Comparison of ENCODE assay signal across 31 mouse cellular contexts in genomic region chr10:127391774-127392173, GRCm38 (mm10). TPM values are rescaled to one million over a fixed set of nuclear protein-coding genes. Genes with fewer than 3 reads are reported as not detected.
DNase-seq lines count a peak whose midpoint lies in the region; ATAC-seq and TF ChIP-seq lines count a peak whose summit lies in the region.
"Had no signal": no experiment of that assay in that cellular context is flagged by ENCODE, and none has a peak within 500 bp of the region (broad histone marks: within the 10 kb centered on the region; RNA-seq: fewer than 3 reads in every experiment).

No protein-coding gene starts in this region.

- TF ChIP-seq CTCF in heart, adult 2 months (IDR thresholded peaks at IDR 0.05): 0 out of 2 replicates have a peak, but pooled peaks have one; percentile 20
- TF ChIP-seq CTCF in left cerebral cortex, adult 2 months (IDR thresholded peaks at IDR 0.05): peak; percentile 10
- TF ChIP-seq CTCF in E14TG2a.4 (conservative IDR thresholded peaks at IDR 0.05; ENCODE audit: low read length): peak; percentile 64

- H3K9ac ChIP-seq in heart, adult 2 months (ENCODE audit: low read depth, low read length): no peak overlapping the region
- H3K9ac ChIP-seq in heart, embryonic 12.5 days: no peak overlapping the region
- H3K9ac ChIP-seq in midbrain, embryonic 14.5 days (replicated peaks; ENCODE audit: low read length): no peak overlapping the region
- H3K9ac ChIP-seq: forebrain, embryonic 12.5 days; hindbrain, embryonic 15.5 days; limb, embryonic 13.5 days; midbrain, embryonic 12.5 days had no signal

- no peak overlapping the region for H3K4me2 ChIP-seq in heart, embryonic 12.5 days
- H3K4me2 ChIP-seq in midbrain, embryonic 14.5 days (ENCODE audit: low read length): no peak overlapping the region
- H3K4me2 ChIP-seq: forebrain, embryonic 12.5 days; hindbrain, embryonic 15.5 days; limb, embryonic 13.5 days; midbrain, embryonic 12.5 days had no signal

- H3K79me2 ChIP-seq in heart, adult 2 months (replicated peaks; ENCODE audit: control insufficient read depth, insufficient read depth, low read length): peaks cover 4% of the 10 kb centered on the region

- no peaks in the 10 kb centered on the region for H3K4me1 ChIP-seq in heart, adult 2 months (ENCODE audit: control insufficient read depth, insufficient read depth, low read length)
- H3K4me1 ChIP-seq in heart, embryonic 12.5 days (replicated peaks): no peaks in the 10 kb centered on the region
- 0 out of 2 replicates have a peak, but pooled peaks cover 4% of the 10 kb centered on the region for H3K4me1 ChIP-seq in E14TG2a.4 (replicated peaks; ENCODE audit: low read depth, low read length)
- H3K4me1 ChIP-seq in midbrain, embryonic 14.5 days (ENCODE audit: control insufficient read depth, insufficient read depth, low read length): no peaks in the 10 kb centered on the region
- H3K4me1 ChIP-seq: forebrain, embryonic 12.5 days; hindbrain, embryonic 15.5 days; limb, embryonic 13.5 days; midbrain, embryonic 12.5 days had no signal

- DNase-seq in heart, adult 2 months: no peak
- DNase-seq in left cerebral cortex, adult 2 months (ENCODE audit: extremely low spot score in 1 of 2, low spot score in 2 of 2): no peak
- DNase-seq in left cerebral cortex, adult 9 months (ENCODE audit: low spot score in 2 of 2): no peak
- DNase-seq in ZHBTc4 (ENCODE audit: low read depth, low spot score): peak; percentile 84
- no peak for DNase-seq in midbrain, embryonic 14.5 days
- DNase-seq in adrenal gland, postnatal 36 days: no peak
- DNase-seq: cerebellum, adult 11 months; cerebellum, adult 9-11 months; heart, postnatal 4 days; kidney, adult 11 months; kidney, postnatal 14 days; layer of hippocampus, postnatal 36 days; lung, adult 18-20 months; lung, postnatal 10 days; retina, postnatal 1 day; right cerebral cortex, postnatal 25 days; thymus, postnatal 25 days had no signal

- no peaks in the 10 kb centered on the region for H3K27me3 ChIP-seq in heart, adult 2 months (ENCODE audit: control insufficient read depth, insufficient read depth, low read length)
- H3K27me3 ChIP-seq in heart, embryonic 12.5 days (replicated peaks): no peaks in the 10 kb centered on the region
- no peaks in the 10 kb centered on the region for H3K27me3 ChIP-seq in E14TG2a.4 (ENCODE audit: insufficient read depth, low read length)
- H3K27me3 ChIP-seq in midbrain, embryonic 14.5 days (ENCODE audit: control insufficient read depth, insufficient read depth, low read length): no peaks in the 10 kb centered on the region
- H3K27me3 ChIP-seq: forebrain, embryonic 12.5 days; hindbrain, embryonic 15.5 days; limb, embryonic 13.5 days; midbrain, embryonic 12.5 days had no signal

- WGBS in heart, adult 2 months: 82% methylated on average over 6 of the region's 6 CpGs
- 77% methylated on average over 6 of the region's 6 CpGs for WGBS in heart, embryonic 12.5 days
- 86% methylated on average over 6 of the region's 6 CpGs for WGBS in midbrain, embryonic 14.5 days

- H3K27ac ChIP-seq in heart, adult 2 months: no peak overlapping the region
- no peak overlapping the region for H3K27ac ChIP-seq in heart, embryonic 12.5 days (ENCODE audit: poor library complexity, severe bottlenecking)
- H3K27ac ChIP-seq in left cerebral cortex, adult 2 months: no peak overlapping the region
- H3K27ac ChIP-seq in midbrain, embryonic 14.5 days (replicated peaks; ENCODE audit: low read depth, low read length): no peak overlapping the region
- H3K27ac ChIP-seq: forebrain, embryonic 12.5 days; hindbrain, embryonic 15.5 days; limb, embryonic 13.5 days; midbrain, embryonic 12.5 days had no signal

- no peak for TF ChIP-seq POLR2A in heart, adult 2 months (IDR thresholded peaks at IDR 0.05; ENCODE audit: insufficient read depth, low read depth, low read length)

- H3K9me3 ChIP-seq in heart, embryonic 12.5 days (replicated peaks): no peaks in the 10 kb centered on the region
- H3K9me3 ChIP-seq in E14TG2a.4 (ENCODE audit: low read length): no peaks in the 10 kb centered on the region
- H3K9me3 ChIP-seq in midbrain, embryonic 14.5 days (ENCODE audit: control insufficient read depth, low read length): no peaks in the 10 kb centered on the region
- H3K9me3 ChIP-seq: forebrain, embryonic 12.5 days; hindbrain, embryonic 15.5 days; limb, embryonic 13.5 days; midbrain, embryonic 12.5 days had no signal

- no peak for TF ChIP-seq EP300 in heart, adult 2 months (IDR thresholded peaks at IDR 0.05; ENCODE audit: insufficient read depth, low read depth, low read length)

- no peak overlapping the region for H3K4me3 ChIP-seq in heart, adult 2 months
- H3K4me3 ChIP-seq in heart, embryonic 12.5 days: no peak overlapping the region
- H3K4me3 ChIP-seq in left cerebral cortex, adult 2 months: no peak overlapping the region
- H3K4me3 ChIP-seq in E14TG2a.4 (replicated peaks; ENCODE audit: low read length): no peak overlapping the region
- H3K4me3 ChIP-seq in midbrain, embryonic 14.5 days (replicated peaks; ENCODE audit: low read depth, low read length): no peak overlapping the region
- H3K4me3 ChIP-seq: forebrain, embryonic 12.5 days; hindbrain, embryonic 15.5 days; limb, embryonic 13.5 days; midbrain, embryonic 12.5 days had no signal

- ATAC-seq in heart, embryonic 12.5 days (ENCODE audit: insufficient number of reproducible peaks, low FRiP score): no peak
- ATAC-seq in midbrain, embryonic 14.5 days (ENCODE audit: low FRiP score, low TSS enrichment): no peak
- ATAC-seq: CD4-positive, CD25-positive, alpha-beta regulatory T cell, adult 4 months had no signal

- intact Hi-C loops in heart, adult 2 months (cut with DNase I): no loop called here
- intact Hi-C loops in left cerebral cortex, adult 2 months (cut with DNase I): no loop called here

- no peaks in the 10 kb centered on the region; the same call in 1 of the 2 replicates for H3K36me3 ChIP-seq in heart, adult 2 months (ENCODE audit: control insufficient read depth, insufficient read depth, low read length)
- H3K36me3 ChIP-seq in heart, embryonic 12.5 days: peaks cover 39% of the 10 kb centered on the region
- peaks cover 30% of the 10 kb centered on the region for H3K36me3 ChIP-seq in E14TG2a.4 (ENCODE audit: insufficient read depth, low read length)
- H3K36me3 ChIP-seq in midbrain, embryonic 14.5 days (ENCODE audit: control insufficient read depth, insufficient read depth, low read length): peaks cover 24% of the 10 kb centered on the region; the same call in 1 of the 2 replicates

RNA-seq across cellular contexts. Expression of gene R3hdm2, which starts 11.6 kb away (rescaled TPM):
- total RNA-seq in heart, adult 2 months (2021): 100 to 1,000 TPM; 151 to 171 TPM
- polyA plus RNA-seq in heart, adult 2 months (2012; rRNA removed): 120 and 154 TPM in 2 replicates
- 35.8 and 36.6 TPM in 2 replicates for polyA plus RNA-seq in heart, embryonic 12.5 days (2016; fragmentation: Nextera tagmentation; extraction: Ambion mirVana)
- total RNA-seq in left cerebral cortex, adult 2 months (2021): 100 to 1,000 TPM; 365 to 382 TPM
- polyA plus RNA-seq in midbrain, embryonic 14.5 days (2014; fragmentation: Nextera tagmentation; extraction: Ambion mirVana): 34.0 and 39.8 TPM in 2 replicates
- 100 to 1,000 TPM; 115 to 126 TPM for total RNA-seq in adrenal gland, postnatal 36 days (2021)

RNA-seq across cellular contexts. Expression of gene Inhbc, which starts 21.5 kb away (rescaled TPM):
- not detected for total RNA-seq in heart, adult 2 months (2021)
- 0.18 TPM in 1 of 2 replicates, not detected in the other for polyA plus RNA-seq in heart, adult 2 months (2012; rRNA removed)
- polyA plus RNA-seq in heart, embryonic 12.5 days (2016; fragmentation: Nextera tagmentation; extraction: Ambion mirVana): not detected in 2 replicates
- not detected for total RNA-seq in left cerebral cortex, adult 2 months (2021)
- not detected in 2 replicates for polyA plus RNA-seq in midbrain, embryonic 14.5 days (2014; fragmentation: Nextera tagmentation; extraction: Ambion mirVana)
- not detected for total RNA-seq in adrenal gland, postnatal 36 days (2021)
- total RNA-seq: common myeloid progenitor, adult 5-6 weeks; heart, postnatal 4 days; layer of hippocampus, adult 18-20 months; layer of hippocampus, postnatal 36 days; left cerebral cortex, postnatal 25 days had no signal
- polyA plus RNA-seq: CD4-positive, CD25-positive, alpha-beta regulatory T cell, adult 4 months; embryonic facial prominence, embryonic 11.5 days; forebrain, embryonic 12.5 days; heart, embryonic 16.5 days; hindbrain, embryonic 15.5 days; limb, embryonic 13.5 days; midbrain, embryonic 12.5 days; neural tube, embryonic 11.5 days; spleen, adult 2 months had no signal

RNA-seq across cellular contexts. Expression of gene Inhbe, which starts 37.6 kb away (rescaled TPM):
- total RNA-seq in heart, adult 2 months (2021): not detected
- polyA plus RNA-seq in heart, adult 2 months (2012; rRNA removed): not detected in 2 replicates
- polyA plus RNA-seq in heart, embryonic 12.5 days (2016; fragmentation: Nextera tagmentation; extraction: Ambion mirVana): not detected in 2 replicates
- under 1 TPM in 1 of 2 experiments, not detected in 1; 0.29 TPM for total RNA-seq in left cerebral cortex, adult 2 months (2021)
- polyA plus RNA-seq in midbrain, embryonic 14.5 days (2014; fragmentation: Nextera tagmentation; extraction: Ambion mirVana): 0.04 TPM in 1 of 2 replicates, not detected in the other
- total RNA-seq in adrenal gland, postnatal 36 days (2021): not detected
- total RNA-seq: common myeloid progenitor, adult 5-6 weeks; heart, postnatal 4 days; layer of hippocampus, adult 18-20 months; layer of hippocampus, postnatal 36 days had no signal
- polyA plus RNA-seq: CD4-positive, CD25-positive, alpha-beta regulatory T cell, adult 4 months; embryonic facial prominence, embryonic 11.5 days; forebrain, embryonic 12.5 days; heart, embryonic 16.5 days; midbrain, embryonic 12.5 days; neural tube, embryonic 11.5 days; spleen, adult 2 months had no signal

RNA-seq across cellular contexts. Expression of gene Gli1, which starts 50.0 kb away (rescaled TPM):
- under 1 TPM; 0.91 to 0.96 TPM for total RNA-seq in heart, adult 2 months (2021)
- polyA plus RNA-seq in heart, adult 2 months (2012; rRNA removed): 2.4 and 3.2 TPM in 2 replicates
- 0.31 and 0.41 TPM in 2 replicates for polyA plus RNA-seq in heart, embryonic 12.5 days (2016; fragmentation: Nextera tagmentation; extraction: Ambion mirVana)
- total RNA-seq in left cerebral cortex, adult 2 months (2021): 1 to 10 TPM; 3.3 to 4.5 TPM
- 0.92 and 1.2 TPM in 2 replicates for polyA plus RNA-seq in midbrain, embryonic 14.5 days (2014; fragmentation: Nextera tagmentation; extraction: Ambion mirVana)
- 1 to 10 TPM; 2.7 to 4.2 TPM for total RNA-seq in adrenal gland, postnatal 36 days (2021)
- total RNA-seq: common myeloid progenitor, adult 5-6 weeks had no signal

Comparison
In these comparisons a context has a peak if more than half of its experiments do, and no peak if none do; other contexts are left out.
1. CTCF ChIP-seq: peak in every context shown above with its lines; median percentile 64 in E14TG2a.4; 20 in heart, adult 2 months; 10 in left cerebral cortex, adult 2 months.